Mouse (Mus musculus) ES-E14 (cell line): Measurements from ENCODE around the gene Fam222b.

ENCODE experiments used
- HCFC1 ChIP-seq: IDR thresholded peaks from 2 replicates; pipeline ENCODE4 v1.6.1; 2012; ENCODE audit warnings: low read length, inconsistent platforms, borderline replicate concordance; ENCODE audit not compliant: insufficient read depth
- ZC3H11A ChIP-seq: IDR thresholded peaks from 2 replicates; pipeline ENCODE4 v1.6.1; 2012; ENCODE audit warnings: low read depth, mild to moderate bottlenecking, inconsistent platforms, low read length, borderline replicate concordance

DNA sequence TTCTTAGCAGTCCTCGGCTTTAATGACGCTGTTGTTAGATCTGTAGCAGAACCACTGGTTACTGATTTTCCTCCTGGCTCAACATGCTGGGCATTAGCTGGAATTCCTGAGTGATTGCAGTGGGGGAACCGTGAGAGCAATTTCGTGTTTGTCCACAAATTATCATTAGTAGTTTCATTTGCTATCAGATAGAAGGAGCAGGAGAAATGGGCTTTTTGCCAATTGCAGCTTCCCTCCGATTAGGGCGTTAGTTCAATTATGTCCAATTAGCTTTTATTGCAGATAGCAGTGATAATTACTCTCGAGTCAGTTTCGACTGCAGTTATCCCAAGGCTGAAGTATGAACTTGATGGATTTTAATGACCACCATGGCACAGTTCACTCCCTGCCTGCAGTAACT lies 35.0 kb downstream of the Fam222b start:
- no peak for TF ChIP-seq HCFC1
- TF ChIP-seq ZC3H11A = no peak
